8 mouse cellular contexts compared by ENCODE assay signal in genomic region chr14:101729972-101730692, GRCm38 (mm10). TPM values are rescaled to one million over a fixed set of nuclear protein-coding genes. Genes with fewer than 3 reads are reported as not detected.
DNase-seq lines count a peak whose midpoint lies in the region; ATAC-seq and TF ChIP-seq lines count a peak whose summit lies in the region.

No protein-coding gene starts in this region.

- no peak for TF ChIP-seq EP300 in heart, postnatal 0 days (IDR thresholded peaks at IDR 0.05; ENCODE audit: low read depth)

- intact Hi-C loops in left cerebral cortex, adult 2 months (cut with DNase I): no loop called here
- intact Hi-C loops in left cerebral cortex, postnatal 14 days (cut with DNase I): no loop called here

- peaks cover 49% of the 10 kb centered on the region for H3K27me3 ChIP-seq in embryonic facial prominence, embryonic 10.5 days (replicated peaks; ENCODE audit: low read depth, poor library complexity, severe bottlenecking)
- H3K27me3 ChIP-seq in heart, postnatal 0 days (ENCODE audit: control insufficient read depth, insufficient read depth, low read length): no peaks in the 10 kb centered on the region

- peak overlapping the region; percentile 94 for H3K4me2 ChIP-seq in heart, postnatal 0 days (ENCODE audit: low read depth, low read length)

- no peak overlapping the region for H3K27ac ChIP-seq in left cerebral cortex, adult 2 months
- H3K27ac ChIP-seq in embryonic facial prominence, embryonic 10.5 days (replicated peaks): peak overlapping the region; percentile 76; the same call in 1 of the 2 replicates
- 0 out of 2 replicates have a peak overlapping the region, but pooled peaks have one; percentile 73 for H3K27ac ChIP-seq in heart, postnatal 0 days (ENCODE audit: low read depth)
- H3K27ac ChIP-seq in macrophage: no peak overlapping the region

- H3K9ac ChIP-seq in heart, postnatal 0 days (replicated peaks; ENCODE audit: low read depth, low read length): peak overlapping the region; percentile 67

- no peak for DNase-seq in left cerebral cortex, adult 2 months (ENCODE audit: extremely low spot score in 1 of 2, low spot score in 2 of 2)
- no peak for DNase-seq in left cerebral cortex, postnatal 14 days (ENCODE audit: low spot score in 2 of 2)
- peak; percentile 32 for DNase-seq in embryonic facial prominence, embryonic 10.5 days (ENCODE audit: low spot score)
- DNase-seq in heart, postnatal 0 days (ENCODE audit: low spot score): no peak
- no peak for DNase-seq in embryo, embryonic 11 days
- no peak for DNase-seq in adrenal gland, postnatal 4 days (ENCODE audit: low spot score in 2 of 2)
- DNase-seq in spleen, postnatal 36 days (ENCODE audit: low spot score in 2 of 2): no peak

- 1% methylated on average over 28 of the region's 28 CpGs for WGBS in embryonic facial prominence, embryonic 10.5 days
- 2% methylated on average over 28 of the region's 28 CpGs for WGBS in heart, postnatal 0 days
- 4% methylated on average over 28 of the region's 28 CpGs for WGBS in macrophage (ENCODE audit: missing documents)

- TF ChIP-seq CTCF in left cerebral cortex, adult 2 months (IDR thresholded peaks at IDR 0.05): no peak
- no peak for TF ChIP-seq CTCF in heart, postnatal 0 days (IDR thresholded peaks at IDR 0.05; ENCODE audit: low read depth)

- H3K36me3 ChIP-seq in embryonic facial prominence, embryonic 10.5 days (replicated peaks): no peaks in the 10 kb centered on the region
- H3K36me3 ChIP-seq in heart, postnatal 0 days (replicated peaks; ENCODE audit: control insufficient read depth, insufficient read depth, low read length): no peaks in the 10 kb centered on the region
- H3K36me3 ChIP-seq in macrophage (ENCODE audit: inconsistent target): no peaks in the 10 kb centered on the region

- peaks cover 27% of the 10 kb centered on the region for H3K4me1 ChIP-seq in embryonic facial prominence, embryonic 10.5 days
- peaks cover 3% of the 10 kb centered on the region; the same call in 1 of the 2 replicates for H3K4me1 ChIP-seq in heart, postnatal 0 days (ENCODE audit: control insufficient read depth, insufficient read depth)

- H3K79me2 ChIP-seq in macrophage (ENCODE audit: inconsistent target): no peaks in the 10 kb centered on the region

- ATAC-seq in heart, postnatal 0 days (ENCODE audit: insufficient read depth, low read depth): peak; percentile 43

- peak overlapping the region; percentile 51 for H3K4me3 ChIP-seq in left cerebral cortex, adult 2 months
- H3K4me3 ChIP-seq in embryonic facial prominence, embryonic 10.5 days: peak overlapping the region; percentile 71
- H3K4me3 ChIP-seq in heart, postnatal 0 days (ENCODE audit: low read depth, low read length): peak overlapping the region; percentile 69
- peak overlapping the region; percentile 9; the same call in 1 of the 2 replicates for H3K4me3 ChIP-seq in macrophage (ENCODE audit: inconsistent target)

- H3K9me3 ChIP-seq in embryonic facial prominence, embryonic 10.5 days: no peaks in the 10 kb centered on the region
- no peaks in the 10 kb centered on the region for H3K9me3 ChIP-seq in heart, postnatal 0 days (replicated peaks; ENCODE audit: control insufficient read depth, low read length)

RNA-seq across cellular contexts. Expression of gene Lmo7, which starts 0.4 kb away (rescaled TPM):
- 100 to 1,000 TPM; 106 to 107 TPM for total RNA-seq in left cerebral cortex, adult 2 months (2021)
- 10 to 100 TPM; 84.0 to 89.7 TPM for total RNA-seq in left cerebral cortex, postnatal 14 days (2021)
- polyA plus RNA-seq in embryonic facial prominence, embryonic 10.5 days (2016; fragmentation: Nextera tagmentation; extraction: Ambion mirVana): 3.5 and 3.8 TPM in 2 replicates
- total RNA-seq in heart, postnatal 0 days (2014; rRNA removed; ENCODE audit: low replicate concordance): 308 and 357 TPM in 2 replicates
- polyA plus RNA-seq in heart, postnatal 0 days (2015; fragmentation: Nextera tagmentation; extraction: Ambion mirVana): 169 TPM in 2 replicates
- total RNA-seq in macrophage (2018; cell fraction: chromatin; rRNA removed): 1 to 10 TPM in 1 of 26 experiments, not detected in 25; 1.9 TPM
- total RNA-seq in macrophage (2018; cell fraction: cytosol; rRNA removed): not detected
- under 1 TPM in 1 of 26 experiments, not detected in 25; 0.99 TPM for total RNA-seq in macrophage (2018; cell fraction: nucleus; rRNA removed)
- not detected in 3 replicates for polyA plus RNA-seq in macrophage (2018)
- total RNA-seq in adrenal gland, postnatal 4 days (2021): 10 to 100 TPM; 30.0 to 30.8 TPM

RNA-seq across cellular contexts. Expression of gene Gm9922, which starts 0.5 kb away (rescaled TPM):
- total RNA-seq in left cerebral cortex, adult 2 months (2021): not detected
- total RNA-seq in left cerebral cortex, postnatal 14 days (2021): not detected
- polyA plus RNA-seq in embryonic facial prominence, embryonic 10.5 days (2016; fragmentation: Nextera tagmentation; extraction: Ambion mirVana): 0.68 and 1.6 TPM in 2 replicates
- 10.5 and 14.2 TPM in 2 replicates for total RNA-seq in heart, postnatal 0 days (2014; rRNA removed; ENCODE audit: low replicate concordance)
- polyA plus RNA-seq in heart, postnatal 0 days (2015; fragmentation: Nextera tagmentation; extraction: Ambion mirVana): 7.0 and 7.2 TPM in 2 replicates
- not detected for total RNA-seq in macrophage (2018; cell fraction: chromatin; rRNA removed)
- not detected for total RNA-seq in macrophage (2018; cell fraction: cytosol; rRNA removed)
- total RNA-seq in macrophage (2018; cell fraction: nucleus; rRNA removed): not detected
- not detected in 3 replicates for polyA plus RNA-seq in macrophage (2018)
- total RNA-seq in adrenal gland, postnatal 4 days (2021): 1 to 10 TPM; 2.5 to 3.2 TPM

Comparison
In these comparisons a context has a peak if more than half of its experiments do, and no peak if none do; other contexts are left out.
1. H3K27ac ChIP-seq: peak in embryonic facial prominence, embryonic 10.5 days (single experiment) and heart, postnatal 0 days (single experiment); none in left cerebral cortex, adult 2 months (single experiment) and macrophage (single experiment).
2. H3K4me3 ChIP-seq: peak in every context shown above with its lines; median percentile 71 in embryonic facial prominence, embryonic 10.5 days; 69 in heart, postnatal 0 days; 51 in left cerebral cortex, adult 2 months; 9 in macrophage.